Mouse (Mus musculus): ENCODE data around the gene 9930111J21Rik1.
"Not testable (repeated sequence)": the region's sequence is repeated elsewhere in the genome, so short reads cannot be mapped to it uniquely, and the experiment has no call there.

The 9930111J21Rik1 gene

GRCm38 (mm10) chr11:48918380-48918779, 60.8 kb downstream of the 9930111J21Rik1 start:
- no peak for DNase-seq (ENCODE audit: low spot score in 2 of 2)

- no peak for DNase-seq (ENCODE audit: low spot score in 2 of 2)
These were observed 65.6 kb downstream of the 9930111J21Rik1 start for GRCm38 (mm10) chr11:48913611-48914010.

GRCm38 (mm10) chr11:48908459-48908858, 70.7 kb downstream of the 9930111J21Rik1 start:
- DNase-seq (ENCODE audit: low spot score in 2 of 2), result no peak

GRCm38 (mm10) chr11:48902021-48902420, 77.2 kb downstream of the 9930111J21Rik1 start, which contains the start of gene Gm5431:
Gm5431 (minus strand) TSS chr11:48902214.
- DNase-seq (ENCODE audit: low spot score in 2 of 2), result no peak

GRCm38 (mm10) chr11:48901567-48901930, 77.6 kb downstream of the 9930111J21Rik1 start:
- DNase-seq (ENCODE audit: low spot score in 2 of 2), result not testable (repeated sequence)

GRCm38 (mm10) chr11:48900654-48901566, 78.3 kb downstream of the 9930111J21Rik1 start:
- not testable (repeated sequence) for DNase-seq (ENCODE audit: low spot score in 2 of 2)

- no peak for DNase-seq (ENCODE audit: low spot score in 2 of 2)
These were observed 80.3 kb downstream of the 9930111J21Rik1 start for GRCm38 (mm10) chr11:48898812-48899431.

All from thymus, postnatal 10 days (tissue).